Mouse (Mus musculus) left cerebral cortex, adult 9 months (tissue): ENCODE data around the gene Cbx1.
"Not testable (repeated sequence)": the region's sequence is repeated elsewhere in the genome, so short reads cannot be mapped to it uniquely, and the experiment has no call there.

ENCODE experiments used
- DNase-seq, 2 experiments: peaks; one replicate each; pipeline ENCODE4 v3.0.0; 2022; ENCODE audit warnings: low spot score in 2 of 2

The Cbx1 gene

DNA sequence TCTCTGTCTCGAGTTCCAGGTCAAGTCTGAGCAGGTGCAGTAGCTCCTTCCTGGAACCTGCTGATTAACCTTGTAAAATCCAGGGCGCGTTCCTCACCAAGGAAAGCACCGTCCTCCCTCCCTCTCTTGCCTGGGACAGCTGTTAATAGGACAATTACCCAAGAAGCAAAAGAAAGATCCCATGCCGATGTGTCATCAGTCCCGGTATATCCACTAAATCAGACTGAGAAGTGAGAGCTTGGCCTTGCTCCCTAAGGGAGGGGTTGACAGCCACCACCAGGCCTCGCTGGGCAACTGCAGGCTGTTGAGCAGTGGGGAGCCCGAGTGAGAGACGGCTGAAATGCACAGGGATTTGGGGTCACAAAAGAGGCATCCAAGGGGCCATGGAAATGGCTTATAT, 48.4 kb downstream of the Cbx1 start:
- DNase-seq, result no peak

DNA sequence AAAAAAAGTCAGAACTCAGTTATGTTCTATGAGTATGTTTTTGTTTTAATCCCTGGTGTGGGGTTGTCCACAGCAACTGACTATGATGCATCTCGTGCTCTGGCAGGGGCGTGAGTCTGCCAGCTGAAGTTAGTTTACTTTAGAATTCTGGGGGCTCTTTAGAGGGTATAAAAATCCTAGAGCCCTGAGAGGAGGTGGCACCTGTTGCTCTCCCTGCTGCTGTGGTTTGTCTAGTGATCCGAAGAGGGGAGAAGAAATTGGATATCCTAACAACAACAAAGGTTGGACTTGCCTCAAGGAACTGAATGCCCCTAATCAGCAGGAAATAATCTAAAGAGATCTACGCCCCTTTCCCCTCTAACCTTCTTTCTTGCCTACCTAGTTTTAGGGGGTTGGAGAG, 49.4 kb downstream of the Cbx1 start:
- DNase-seq, result no peak

DNA sequence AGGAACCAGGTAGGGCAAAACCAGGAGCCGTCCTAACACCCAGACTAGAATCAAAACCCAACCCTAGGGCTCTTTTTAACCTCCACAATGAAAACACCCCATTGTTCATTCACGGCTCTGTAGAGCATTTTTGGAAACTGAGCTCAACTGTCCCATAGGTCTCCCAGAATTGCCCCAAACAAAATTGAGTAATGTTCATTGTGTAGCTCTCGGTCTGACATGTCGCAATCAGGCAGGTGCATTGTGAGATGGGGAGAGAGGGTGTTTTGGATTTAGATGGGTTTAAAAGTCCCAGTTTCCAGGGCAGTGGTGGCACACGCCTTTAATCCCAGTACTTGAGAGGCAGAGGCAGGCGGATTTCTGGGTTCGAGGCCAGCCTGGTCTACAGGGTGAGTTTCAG, 50.5 kb downstream of the Cbx1 start:
- no peak for DNase-seq

DNA sequence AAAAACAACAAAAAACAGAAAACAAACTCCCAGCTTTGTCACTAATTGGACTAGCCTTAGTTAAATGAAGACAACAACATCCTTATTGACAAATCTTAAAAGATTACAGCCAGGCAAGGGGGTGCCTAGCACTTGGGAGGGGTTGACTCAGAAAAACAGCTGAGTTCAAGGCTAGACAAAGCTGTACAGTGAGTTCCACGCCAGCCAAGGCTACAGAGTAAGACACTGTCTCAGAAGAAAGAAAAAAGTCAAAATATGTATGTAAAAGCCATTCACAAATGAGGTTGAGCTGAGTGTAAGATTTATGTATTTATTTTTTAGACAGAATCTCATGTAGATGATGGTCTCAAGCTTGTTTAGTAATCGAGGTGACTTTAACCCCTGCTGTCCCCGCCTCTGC, 51.0 kb downstream of the Cbx1 start:
- no peak for DNase-seq

DNA sequence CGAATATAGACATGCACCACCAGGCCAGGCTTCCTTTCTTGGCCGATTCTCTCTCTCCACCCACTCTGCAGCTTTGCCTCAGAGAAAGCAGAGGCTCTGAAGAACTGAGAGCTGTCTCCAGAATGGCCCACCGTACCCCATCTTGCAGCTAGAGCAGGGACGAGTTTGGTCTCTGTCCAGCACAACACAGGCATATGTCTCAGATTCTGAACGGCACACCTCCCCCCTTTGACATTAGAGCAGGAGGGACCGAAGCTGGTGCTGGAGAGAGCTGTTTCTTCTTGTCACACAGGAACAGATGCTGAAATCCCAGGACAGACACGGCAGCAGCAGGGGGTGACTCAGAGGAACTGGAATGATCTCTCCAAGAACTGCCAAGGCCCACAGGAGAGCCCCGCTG, 51.4 kb downstream of the Cbx1 start:
- DNase-seq, result peak in 1 of 2 experiments; percentile 81

DNA sequence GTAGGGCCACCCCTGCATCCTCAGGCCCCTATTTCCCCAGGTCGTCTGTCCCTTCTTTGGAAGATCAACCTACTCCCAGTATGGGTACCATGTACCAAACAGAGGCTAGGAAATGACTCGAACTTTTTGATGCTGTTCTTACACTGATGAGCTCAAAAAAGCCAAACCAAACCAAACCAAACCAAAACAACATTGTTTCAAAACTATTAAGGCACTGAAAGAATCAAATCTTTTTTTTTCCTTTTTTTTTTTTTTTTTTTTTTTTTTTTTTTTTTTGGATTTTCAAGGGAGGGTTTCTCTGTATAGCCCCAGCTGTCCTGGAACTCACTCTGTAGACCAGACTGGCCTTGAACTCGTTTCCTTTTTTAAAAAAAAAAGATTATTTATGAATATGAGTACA, 54.7 kb downstream of the Cbx1 start:
- DNase-seq, result no peak

DNA sequence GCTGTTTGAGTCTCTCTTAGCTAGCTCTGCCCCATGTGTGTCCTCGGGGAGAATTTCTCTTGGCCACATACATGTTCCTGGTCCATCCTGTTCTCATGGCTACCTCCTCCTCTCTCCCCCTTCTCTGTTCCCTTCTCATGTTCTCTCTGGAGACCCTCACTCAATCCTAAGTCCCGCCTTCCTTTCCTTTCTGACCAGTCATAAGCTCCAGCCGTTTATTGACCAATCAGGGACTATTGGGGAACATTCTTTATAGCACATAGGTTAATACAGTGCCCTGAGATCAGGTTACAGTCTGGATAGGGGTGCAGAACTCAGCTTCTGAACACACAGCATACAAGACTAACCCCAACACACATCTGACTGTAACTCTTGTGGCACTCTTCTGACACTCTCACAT, 58.3 kb downstream of the Cbx1 start:
- DNase-seq, result no peak

DNA sequence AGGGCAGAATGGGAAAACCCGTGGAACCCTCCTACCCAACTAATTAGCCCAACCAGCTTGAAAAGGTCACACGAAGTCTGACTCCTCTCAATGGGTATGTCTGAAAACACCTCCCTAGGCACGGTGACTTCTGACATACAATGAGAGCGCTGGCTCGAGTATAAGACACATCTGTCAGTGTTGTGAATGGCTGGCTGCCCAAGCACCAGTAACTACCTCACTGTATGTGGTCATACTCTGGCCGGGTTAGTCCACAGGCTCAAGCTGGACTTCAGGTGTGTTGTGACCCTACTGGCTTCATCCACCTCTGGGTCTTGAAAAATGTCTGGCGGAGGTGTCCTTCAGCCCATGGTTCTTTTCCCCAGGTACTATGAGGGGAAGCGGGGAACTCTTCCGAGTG, 59.8 kb downstream of the Cbx1 start:
- no peak for DNase-seq

DNA sequence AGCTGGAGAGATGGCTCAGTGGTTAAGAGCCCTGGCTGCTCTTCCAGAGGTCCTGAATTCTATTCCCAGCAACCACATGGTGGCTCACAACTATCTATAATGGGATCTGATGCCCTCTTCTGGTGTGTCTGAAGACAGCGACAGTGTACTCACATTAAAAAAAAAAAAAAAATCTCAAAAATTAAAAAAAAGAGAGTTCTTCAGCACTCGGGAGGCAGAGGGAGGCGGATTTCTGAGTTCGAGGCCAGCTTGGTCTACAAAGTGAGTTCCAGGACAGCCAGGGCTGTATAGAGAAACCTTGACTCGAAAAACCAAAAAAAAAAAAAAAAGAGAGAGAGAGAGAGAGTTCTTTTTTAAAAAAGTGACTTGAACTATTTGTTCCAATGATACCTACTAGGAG, 60.2 kb downstream of the Cbx1 start:
- DNase-seq, result not testable (repeated sequence)

DNA sequence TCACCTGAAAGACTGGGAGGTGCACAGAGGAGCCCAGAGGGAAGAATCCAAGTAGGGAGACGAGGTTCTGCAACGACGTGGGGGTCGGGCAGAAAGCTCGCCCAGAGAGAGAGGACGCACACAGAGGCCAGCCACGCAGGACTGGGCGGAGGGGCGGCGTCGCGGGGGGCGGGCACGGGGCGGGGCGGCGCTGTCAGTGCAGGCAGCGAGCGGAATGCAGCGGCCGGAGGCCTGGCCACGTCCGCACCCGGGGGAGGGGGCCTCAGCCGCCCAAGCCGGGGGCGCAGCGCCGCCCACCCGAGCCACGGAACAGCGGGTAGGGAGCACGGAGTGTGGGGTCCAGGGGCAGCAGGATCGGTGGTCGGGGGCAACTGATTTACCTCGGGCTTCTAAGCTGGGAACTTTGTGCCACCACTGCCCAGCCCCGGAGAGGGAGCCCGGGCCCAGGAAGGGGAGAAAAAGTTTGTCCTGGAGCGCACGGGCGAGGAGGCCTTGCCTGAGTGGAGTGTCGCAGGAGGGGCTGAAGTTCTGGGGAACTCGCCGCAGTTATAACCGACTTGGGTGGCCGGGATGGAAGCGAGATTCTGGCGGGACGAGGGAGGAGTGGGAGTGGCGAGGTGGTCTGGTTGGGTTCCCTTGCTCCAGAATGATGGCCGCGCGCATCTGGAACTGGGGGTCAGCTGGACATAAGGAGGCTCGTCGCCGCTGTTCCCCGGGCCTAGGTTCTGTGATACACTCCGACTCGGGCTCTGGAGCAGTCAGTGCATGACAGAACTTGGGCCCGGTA, 60.9 kb downstream of the Cbx1 start, which contains the start of gene Copz2:
Gene Copz2 (plus strand): TSS at position 190 of the 787 bp plus-strand sequence.
- no peak for DNase-seq

DNA sequence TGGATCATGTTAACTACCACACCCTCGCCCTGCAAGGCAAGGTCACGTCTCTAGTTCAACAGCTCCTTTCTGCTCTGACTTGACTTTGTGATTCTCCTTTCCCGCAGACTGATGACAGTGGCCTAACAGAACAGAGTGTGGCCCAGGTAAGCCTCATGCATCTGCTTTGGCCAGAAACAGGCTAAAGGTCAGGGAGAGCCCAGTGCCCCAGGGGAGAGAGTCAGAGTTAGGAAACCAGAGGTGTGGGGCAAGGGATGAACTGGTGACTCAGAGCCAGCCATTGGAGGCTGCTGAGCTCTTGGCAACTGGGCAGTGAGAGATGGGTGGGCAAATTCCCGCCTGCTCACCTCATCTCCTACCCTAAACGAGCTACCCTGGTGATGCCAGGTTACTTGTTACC, 68.5 kb downstream of the Cbx1 start:
- DNase-seq, result no peak
